Mouse (Mus musculus) midbrain, embryonic 12.5 days (tissue): ENCODE measurements around the gene Dlg2. TPM values are rescaled to one million over a fixed set of nuclear protein-coding genes. Genes with fewer than 3 reads are reported as not detected.

Experiments
- ATAC-seq: fragments of 200-750 bp; cut with Nextera tagmentation; 2 replicates; pipeline ENCODE4 v1.8.0; 2017; ENCODE audit warnings: low read depth, moderate TSS enrichment, moderate library complexity; ENCODE audit not compliant: low FRiP score
- H3K27ac ChIP-seq: fragments of 300-500 bp; sonication (generic); replicated peaks from 2 replicates; pipeline ENCODE4 v1.5.1; 2016; ENCODE audit warnings: mild to moderate bottlenecking
- H3K27me3 ChIP-seq: fragments of 300-500 bp; sonication (generic); 2 replicates; pipeline ENCODE4 v1.6.1; 2016; ENCODE audit warnings: mild to moderate bottlenecking
- H3K36me3 ChIP-seq: fragments of 300-500 bp; sonication (generic); 2 replicates; pipeline ENCODE4 v1.6.1; 2016
- H3K4me1 ChIP-seq: fragments of 300-500 bp; sonication (generic); 2 replicates; pipeline ENCODE4 v1.6.1; 2016
- H3K4me2 ChIP-seq: fragments of 300-500 bp; sonication (generic); replicated peaks from 2 replicates; pipeline ENCODE4 v1.6.1; 2016; ENCODE audit warnings: mild to moderate bottlenecking, moderate library complexity
- H3K4me3 ChIP-seq: fragments of 300-500 bp; sonication (generic); 2 replicates; pipeline ENCODE4 v1.5.1; 2016; ENCODE audit warnings: mild to moderate bottlenecking
- H3K9ac ChIP-seq: fragments of 300-500 bp; sonication (generic); replicated peaks from 2 replicates; pipeline ENCODE4 v1.6.1; 2016; ENCODE audit warnings: mild to moderate bottlenecking, moderate library complexity
- H3K9me3 ChIP-seq: fragments of 300-500 bp; sonication (generic); 2 replicates; pipeline ENCODE4 v1.6.1; 2016; ENCODE audit warnings: mild to moderate bottlenecking
- WGBS: fragments of 180-500 bp; shearing (Covaris S2); methylation state at CpG from one replicate; pipeline ENCODE4 v1.1.7; 2016; 5-methylcytosine and 5-hydroxymethylcytosine counted together
- polyA plus RNA-seq: library from polyadenylated mRNA; unstranded; fragments of >200 nt; fragmentation: Nextera tagmentation; extraction: Ambion mirVana; gene quantifications from 2 replicates; pipeline ENCODE4 v1.2.1, GENCODE M21; 2016

The Dlg2 gene
- polyA plus RNA-seq, 1 experiment from 2014 or later, result 4.2 TPM

DNA sequence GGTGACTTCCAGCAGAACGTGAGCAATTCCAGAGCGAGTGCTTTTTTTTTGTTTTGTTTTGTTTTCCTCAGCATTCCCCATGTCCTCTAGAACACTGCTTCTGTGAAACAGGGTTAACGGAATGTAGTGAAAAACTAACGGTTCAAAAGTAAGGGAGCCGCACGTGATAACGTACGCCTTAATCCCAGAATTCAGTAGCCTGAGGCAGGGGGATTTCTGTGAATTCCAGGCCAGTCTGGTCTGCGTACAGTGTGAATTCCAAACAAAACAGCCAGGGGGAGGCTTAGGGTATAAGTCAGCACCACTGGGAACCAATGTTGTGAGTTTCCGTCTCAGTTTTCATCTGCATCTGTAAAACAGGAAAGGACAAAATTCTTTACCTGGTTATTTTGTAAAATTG, 19.0 kb upstream of the Dlg2 start:
- Histone ChIP-seq H3K4me2 (peak overlapping the region; percentile 60), H3K9me3 (no peaks in the 10 kb centered on the region), H3K4me1 (peaks cover 8% of the 10 kb centered on the region), H3K4me3 (peak overlapping the region; percentile 75), H3K9ac (peak overlapping the region; percentile 71), H3K36me3 (peaks cover 16% of the 10 kb centered on the region), H3K27me3 (peaks cover 4% of the 10 kb centered on the region; the same call in 1 of the 2 replicates), H3K27ac (peak overlapping the region; percentile 86)
- peak; percentile 73 for ATAC-seq
- 22% methylated on average over 10 of the region's 10 CpGs for WGBS

DNA sequence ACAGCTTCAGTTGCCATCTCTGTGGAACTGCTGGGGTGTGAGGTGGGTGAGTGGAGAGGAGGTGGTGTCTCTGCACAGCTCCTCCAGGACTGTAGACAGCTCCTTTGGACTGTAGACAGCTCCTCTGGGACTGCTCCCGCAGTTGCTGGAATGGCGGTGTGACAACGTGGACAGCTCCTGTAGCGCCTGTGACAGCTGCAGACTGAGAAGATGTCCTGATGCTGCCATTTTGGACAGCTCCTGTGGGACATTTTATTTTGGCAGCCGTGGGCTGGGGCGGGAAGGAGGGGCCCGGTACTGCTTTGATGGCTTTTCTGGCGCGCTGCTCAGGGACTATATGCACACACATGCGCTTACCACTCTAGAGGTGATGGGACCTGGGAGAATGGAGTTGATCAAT, 16.1 kb upstream of the Dlg2 start:
- 69% methylated on average over 10 of the region's 10 CpGs for WGBS
- H3K4me2 ChIP-seq, result no peak overlapping the region
- no peak overlapping the region for H3K9ac ChIP-seq
- H3K27ac ChIP-seq, result no peak overlapping the region
- H3K4me3 ChIP-seq, result no peak overlapping the region
- no peak for ATAC-seq
- H3K4me1 ChIP-seq, result peaks cover 8% of the 10 kb centered on the region
- no peaks in the 10 kb centered on the region for H3K9me3 ChIP-seq
- peaks cover 4% of the 10 kb centered on the region; the same call in 1 of the 2 replicates for H3K27me3 ChIP-seq
- H3K36me3 ChIP-seq, result no peaks in the 10 kb centered on the region

DNA sequence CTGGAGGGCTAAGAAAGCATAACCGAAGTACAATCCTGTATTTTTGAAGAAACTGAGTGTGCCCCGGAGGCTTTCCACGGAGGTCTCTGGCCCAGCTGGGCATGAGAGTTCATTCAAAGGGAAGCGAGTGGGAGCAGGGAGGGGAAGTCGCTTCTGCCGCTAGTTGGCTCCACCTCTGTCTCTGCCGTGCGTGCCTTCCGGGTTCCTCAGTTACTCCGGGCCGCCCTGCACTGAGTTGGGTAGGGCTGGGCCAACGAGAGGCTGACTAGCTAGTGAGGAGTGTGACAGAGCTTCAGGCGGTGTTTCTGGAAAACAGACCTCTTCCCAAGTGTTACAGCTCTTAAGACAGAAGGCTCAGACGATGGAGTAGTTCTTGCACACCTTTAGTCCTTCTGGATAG, 15.5 kb upstream of the Dlg2 start:
- H3K27ac ChIP-seq, result no peak overlapping the region
- peaks cover 4% of the 10 kb centered on the region; the same call in 1 of the 2 replicates for H3K27me3 ChIP-seq
- no peak overlapping the region for H3K4me3 ChIP-seq
- no peak overlapping the region for H3K9ac ChIP-seq
- H3K4me1 ChIP-seq, result peaks cover 5% of the 10 kb centered on the region
- peak overlapping the region; percentile 18; the same call in 1 of the 2 replicates for H3K4me2 ChIP-seq
- H3K36me3 ChIP-seq, result no peaks in the 10 kb centered on the region
- WGBS, result 25% methylated on average over 14 of the region's 14 CpGs
- H3K9me3 ChIP-seq, result no peaks in the 10 kb centered on the region
- ATAC-seq, result no peak

DNA sequence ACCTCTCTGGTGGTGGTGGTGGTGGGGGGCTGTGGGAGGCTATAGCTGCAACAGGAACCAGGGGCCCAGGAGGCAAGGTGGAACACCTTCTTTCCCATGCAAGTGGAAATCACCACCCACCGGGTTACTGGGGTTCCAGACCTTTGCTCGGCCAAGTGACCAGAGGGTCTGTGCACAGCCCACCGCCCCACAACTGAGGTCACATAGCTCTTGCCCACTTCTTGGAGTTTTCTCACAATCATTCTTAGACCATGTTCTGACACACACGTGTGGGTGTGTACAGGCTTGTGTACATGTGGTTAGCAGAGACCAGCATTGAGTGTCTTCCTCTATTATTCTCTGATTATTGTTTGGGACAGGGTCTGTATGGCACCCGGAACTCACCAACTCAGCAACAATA, 15.0 kb upstream of the Dlg2 start:
- no peaks in the 10 kb centered on the region for H3K4me1 ChIP-seq
- 92% methylated on average over 5 of the region's 5 CpGs for WGBS

DNA sequence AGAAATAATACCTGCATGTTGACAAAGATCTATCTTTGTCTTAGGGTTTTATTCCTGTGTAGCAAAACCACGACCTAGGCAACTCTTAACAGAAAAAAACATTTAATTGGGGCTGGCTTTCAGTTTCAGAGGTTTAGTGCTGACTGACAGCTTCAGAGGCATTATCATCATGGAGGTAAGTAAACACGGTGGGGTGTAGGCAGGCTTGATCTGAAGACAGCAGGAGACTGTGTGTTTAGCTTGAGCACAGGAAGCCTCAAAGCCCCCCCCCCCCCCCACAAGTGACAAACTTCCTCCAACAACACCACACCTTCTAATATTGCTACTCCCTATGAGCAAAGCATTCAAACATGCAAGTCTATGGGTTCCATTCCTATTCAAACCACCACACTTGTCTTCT, 3.0 kb upstream of the Dlg2 start:
- Histone ChIP-seq H3K4me3 (no peak overlapping the region), H3K9me3 (no peaks in the 10 kb centered on the region), H3K9ac (no peak overlapping the region), H3K27ac (no peak overlapping the region), H3K4me1 (peaks cover 14% of the 10 kb centered on the region), H3K4me2 (no peak overlapping the region), H3K36me3 (peaks cover 15% of the 10 kb centered on the region), H3K27me3 (no peaks in the 10 kb centered on the region)
- WGBS, result 70% methylated on average over 2 of the region's 2 CpGs
- no peak for ATAC-seq

More for the DNA sequence above, 15.0 kb upstream of the Dlg2 start:
- Histone ChIP-seq H3K27ac (no peak overlapping the region), H3K4me2 (no peak overlapping the region), H3K9ac (no peak overlapping the region), H3K4me3 (no peak overlapping the region), H3K36me3 (no peaks in the 10 kb centered on the region), H3K9me3 (no peaks in the 10 kb centered on the region), H3K27me3 (peaks cover 4% of the 10 kb centered on the region; the same call in 1 of the 2 replicates)
- no peak for ATAC-seq

DNA sequence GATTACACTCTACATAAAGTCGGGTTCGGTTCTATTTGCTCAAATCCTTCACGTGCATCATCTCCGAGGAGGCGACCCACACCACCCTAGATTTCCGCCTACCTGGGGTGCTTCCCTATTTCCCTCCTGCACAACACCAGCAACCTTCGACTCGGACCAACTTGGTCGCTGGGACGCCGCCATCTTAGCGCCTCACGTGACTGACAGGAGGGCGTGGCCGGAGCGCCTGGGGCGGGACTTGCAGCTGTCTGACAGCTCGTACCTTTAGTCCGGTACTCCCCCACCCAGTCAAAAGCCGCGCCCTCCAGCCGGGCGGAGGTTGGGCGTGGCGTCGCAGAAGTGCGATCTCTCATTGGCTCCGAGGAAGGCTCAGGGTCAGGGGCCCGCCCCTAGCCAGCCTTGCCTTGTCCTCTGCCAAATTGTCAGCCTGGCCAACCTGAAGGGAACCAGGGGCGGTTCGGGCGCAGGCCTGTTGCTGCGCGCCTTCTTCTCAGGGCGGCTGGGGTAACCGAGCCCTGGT, 619 bp upstream of the Dlg2 start, which contains the start of gene Tmem126b:
Gene Tmem126b, minus strand, starts transcription at position 209 of the 520 bp plus-strand sequence.
- no peaks in the 10 kb centered on the region for H3K9me3 ChIP-seq
- peak within 1 kb of the TSS; percentile 65 for H3K4me3 ChIP-seq
- H3K4me2 ChIP-seq, result peak within 1 kb of the TSS; percentile 81
- no peaks in the 10 kb centered on the region for H3K36me3 ChIP-seq
- no peaks in the 10 kb centered on the region for H3K27me3 ChIP-seq
- H3K4me1 ChIP-seq, result peaks cover 14% of the 10 kb centered on the region
- H3K27ac ChIP-seq, result peak within 1 kb of the TSS; percentile 84
- peak; percentile 100 for ATAC-seq
- under 1% methylated on average over 36 of the region's 36 CpGs for WGBS
- H3K9ac ChIP-seq, result peak within 1 kb of the TSS; percentile 73

DNA sequence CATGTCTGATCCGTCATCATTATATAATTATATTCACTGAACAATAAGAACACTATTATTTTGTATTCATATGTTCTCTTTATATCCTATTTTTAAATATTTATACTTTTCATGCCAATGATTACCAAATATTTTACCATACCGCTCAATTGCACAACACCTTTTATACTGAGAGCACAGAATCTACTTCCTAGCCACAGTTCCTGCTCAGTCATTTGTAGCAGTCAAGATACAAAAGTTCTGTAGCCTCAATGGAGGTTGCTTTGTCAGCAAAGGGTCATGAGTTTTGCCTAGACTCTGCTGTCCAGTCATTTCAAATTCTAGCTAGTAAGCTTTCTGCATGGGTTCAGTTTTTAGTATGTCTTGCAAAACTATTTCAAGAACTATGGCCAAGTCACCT, 6.1 kb downstream of the Dlg2 start:
- ATAC-seq, result no peak

DNA sequence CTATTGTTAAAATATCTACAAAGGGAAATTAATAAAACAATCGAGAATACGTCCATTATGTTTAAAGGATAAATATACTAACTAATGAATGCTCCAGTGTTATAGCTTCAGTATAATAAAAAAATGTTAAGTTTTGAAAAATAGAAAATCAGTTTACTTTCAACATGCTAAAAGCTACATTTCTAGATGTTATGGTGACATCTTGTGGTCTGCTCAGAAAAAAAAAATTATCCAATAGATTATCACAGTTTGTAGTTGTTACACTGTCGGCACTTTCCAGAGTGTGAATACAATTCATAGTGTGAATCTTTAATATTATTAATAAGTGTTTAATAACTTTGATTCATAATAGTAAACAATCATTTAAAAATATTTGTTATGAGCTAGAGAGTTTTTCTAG, 31.7 kb downstream of the Dlg2 start:
- Histone ChIP-seq H3K27ac (no peak overlapping the region), H3K9ac (no peak overlapping the region), H3K36me3 (no peaks in the 10 kb centered on the region), H3K4me3 (no peak overlapping the region), H3K27me3 (no peaks in the 10 kb centered on the region), H3K9me3 (no peaks in the 10 kb centered on the region), H3K4me2 (no peak overlapping the region), H3K4me1 (no peaks in the 10 kb centered on the region)
- WGBS, result 82% methylated on average over 3 of the region's 3 CpGs
- ATAC-seq, result no peak

More for the DNA sequence above, 6.1 kb downstream of the Dlg2 start:
- 90% methylated on average over 2 of the region's 2 CpGs for WGBS
- Histone ChIP-seq H3K9me3 (no peaks in the 10 kb centered on the region), H3K4me2 (no peak overlapping the region), H3K27me3 (no peaks in the 10 kb centered on the region), H3K4me1 (no peaks in the 10 kb centered on the region), H3K36me3 (no peaks in the 10 kb centered on the region), H3K4me3 (no peak overlapping the region), H3K9ac (no peak overlapping the region), H3K27ac (no peak overlapping the region)

DNA sequence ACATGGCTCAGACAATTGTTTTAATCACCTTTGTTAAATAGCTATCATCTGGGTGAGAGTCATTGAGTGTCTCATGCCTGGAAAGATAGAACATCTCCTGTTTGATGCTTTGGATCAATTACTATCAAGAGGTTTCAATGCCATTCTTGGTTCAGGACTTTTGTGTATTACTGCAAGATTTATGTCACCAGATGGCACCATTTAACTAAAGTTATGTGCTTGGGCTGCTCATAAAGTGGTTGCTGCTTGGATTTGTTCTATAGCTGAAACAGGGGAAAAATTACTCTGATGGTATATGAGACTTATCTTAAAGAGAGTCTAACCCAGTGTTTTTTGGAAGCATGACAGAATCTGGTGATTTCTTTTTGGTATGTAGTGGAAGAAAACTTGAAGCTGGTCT, 35.8 kb downstream of the Dlg2 start:
- no peak overlapping the region for H3K27ac ChIP-seq
- no peak overlapping the region for H3K4me3 ChIP-seq
- ATAC-seq, result no peak
- no peaks in the 10 kb centered on the region for H3K27me3 ChIP-seq
- H3K9me3 ChIP-seq, result no peaks in the 10 kb centered on the region
- no peaks in the 10 kb centered on the region for H3K36me3 ChIP-seq
- no peak overlapping the region for H3K9ac ChIP-seq
- no peak overlapping the region for H3K4me2 ChIP-seq
- no peaks in the 10 kb centered on the region for H3K4me1 ChIP-seq

DNA sequence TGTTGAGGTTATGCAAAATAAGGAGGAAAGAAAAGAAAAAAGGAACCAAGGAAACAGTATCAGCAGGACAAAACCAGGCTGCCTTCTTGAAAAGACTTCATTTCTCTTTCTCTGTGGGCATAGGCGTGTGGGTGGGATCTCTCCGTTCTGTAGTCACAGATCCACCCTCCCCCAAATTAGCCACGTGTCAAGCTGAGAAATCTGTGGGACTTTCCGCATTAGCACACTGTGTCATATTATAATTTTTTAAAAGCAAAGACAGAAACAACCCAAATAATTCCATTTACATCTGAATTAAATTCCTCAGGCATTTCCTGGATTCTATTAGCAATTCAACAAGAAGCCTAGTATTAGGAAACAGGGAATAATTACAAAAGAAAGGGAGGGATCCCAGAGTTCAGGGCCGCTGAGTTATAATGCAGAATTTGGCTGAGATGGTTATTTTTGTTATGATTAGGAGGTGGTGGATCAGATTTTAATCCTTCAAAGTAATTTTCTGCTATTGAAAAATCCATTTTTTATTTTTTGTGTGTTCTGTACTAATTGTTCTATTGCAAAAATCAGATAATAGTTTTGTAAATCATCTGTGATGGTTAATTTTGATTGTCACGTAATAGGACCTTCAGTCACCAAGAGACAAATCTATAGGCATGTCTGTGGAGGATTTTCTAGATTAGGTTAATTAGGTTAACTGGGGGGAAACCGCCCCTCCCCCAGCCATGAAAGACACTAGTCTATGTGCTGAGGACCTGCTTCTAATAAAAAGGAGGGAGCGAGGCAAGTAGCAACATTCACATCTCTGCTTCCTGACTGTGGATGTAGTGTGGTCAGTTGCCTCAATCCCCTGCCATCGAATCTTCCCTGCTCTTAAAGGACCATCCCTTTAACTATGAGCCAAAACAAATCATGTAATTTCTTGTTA, 63.3 kb downstream of the Dlg2 start:
- Histone ChIP-seq H3K4me2 (no peak overlapping the region), H3K9me3 (no peaks in the 10 kb centered on the region), H3K27ac (no peak overlapping the region), H3K4me3 (no peak overlapping the region), H3K4me1 (no peaks in the 10 kb centered on the region), H3K27me3 (no peaks in the 10 kb centered on the region), H3K36me3 (no peaks in the 10 kb centered on the region), H3K9ac (no peak overlapping the region)
- 34% methylated on average over 9 of the region's 9 CpGs for WGBS
- peak; percentile 66 for ATAC-seq

DNA sequence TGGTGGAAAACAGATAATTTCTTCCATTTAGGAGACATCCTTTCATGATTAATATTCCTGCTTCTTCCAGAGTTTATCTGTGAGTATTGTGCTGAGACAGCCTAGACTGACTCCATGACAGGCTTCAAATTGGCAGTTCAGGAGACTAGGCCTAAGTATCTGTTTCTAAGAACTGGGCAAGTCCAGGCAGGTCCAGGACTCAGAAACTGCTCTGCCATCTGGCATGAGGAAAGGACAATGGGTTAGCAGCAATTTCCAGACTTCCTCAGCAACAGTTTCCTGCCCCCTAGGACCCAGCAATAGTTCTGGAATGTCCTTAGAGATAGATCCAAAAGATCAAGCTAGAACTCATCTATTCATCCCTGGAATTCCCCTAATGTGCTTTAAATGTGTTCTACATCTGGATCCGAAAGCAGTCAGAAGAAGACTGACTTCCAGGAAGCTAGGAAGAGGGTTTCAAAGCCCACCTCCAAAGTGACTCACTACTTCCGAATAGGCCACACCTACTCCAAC, 64.4 kb downstream of the Dlg2 start:
- Histone ChIP-seq H3K9me3 (no peaks in the 10 kb centered on the region), H3K27me3 (no peaks in the 10 kb centered on the region), H3K27ac (no peak overlapping the region), H3K9ac (no peak overlapping the region), H3K36me3 (no peaks in the 10 kb centered on the region), H3K4me3 (no peak overlapping the region), H3K4me2 (no peak overlapping the region), H3K4me1 (no peaks in the 10 kb centered on the region)
- WGBS, result 91% methylated on average over 2 of the region's 2 CpGs
- no peak for ATAC-seq

DNA sequence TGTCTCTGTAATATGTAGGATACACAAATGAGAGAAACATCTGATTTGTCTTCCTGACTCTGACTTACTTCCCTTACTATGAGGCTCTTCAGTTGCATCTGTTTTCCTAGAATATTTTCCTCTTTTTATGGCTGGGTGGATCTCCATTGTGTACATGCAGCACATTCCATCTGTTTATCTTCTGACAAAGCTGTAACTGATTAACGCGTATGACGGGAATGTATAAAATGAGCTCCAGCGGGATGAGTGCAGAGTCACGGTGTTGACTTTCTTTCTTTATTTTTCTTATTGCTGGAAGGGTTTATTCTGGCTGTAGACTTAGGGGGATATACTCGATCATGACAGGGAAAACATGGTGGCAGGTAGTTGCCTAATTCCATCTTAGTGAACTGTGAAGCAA, 76.9 kb downstream of the Dlg2 start:
- H3K36me3 ChIP-seq, result no peaks in the 10 kb centered on the region
- H3K27ac ChIP-seq, result no peak overlapping the region
- no peak overlapping the region for H3K9ac ChIP-seq
- no peaks in the 10 kb centered on the region for H3K9me3 ChIP-seq
- H3K4me2 ChIP-seq, result no peak overlapping the region
- no peak for ATAC-seq
- no peaks in the 10 kb centered on the region for H3K4me1 ChIP-seq
- WGBS, result 89% methylated on average over 6 of the region's 6 CpGs
- H3K4me3 ChIP-seq, result no peak overlapping the region
- no peaks in the 10 kb centered on the region for H3K27me3 ChIP-seq
